Mouse (Mus musculus) gastrocnemius, postnatal 36 days (tissue): ENCODE measurements around the gene Gmps. TPM values are rescaled to one million over a fixed set of nuclear protein-coding genes. Genes with fewer than 3 reads are reported as not detected.

ENCODE experiments used
- DNase-seq, 2 experiments: peaks; one replicate each; pipeline ENCODE4 v3.0.0; 2022
- intact Hi-C: fragments of 180-260 bp; cut with DNase I; formaldehyde crosslinking; loops from one replicate; pipeline ENCODE4 v1.15.1; 2025
- total RNA-seq, 2 experiments: library from RNA; stranded (reverse); gene quantifications; 2 replicates each; pipeline ENCODE4 v1.2.3; 2021

The Gmps gene
- total RNA-seq, 2 experiments from 2014 or later = 13.4 to 17.5 TPM

GRCm38 (mm10) chr3:64039818-64040784 lies 64.2 kb downstream of the Gmps start:
- peak; percentile 70 to 79 for DNase-seq
- intact Hi-C loops = loop anchor here (2.0 kb wide), 1 partner anchor 751 kb away; no protein-coding TSS in a partner anchor

Other genes starting within 250 kb of the Gmps start
- not detected for gene Plch1, start 76.6 kb upstream of the Gmps start, total RNA-seq
- gene E130311K13Rik, start 46.6 kb upstream of the Gmps start, total RNA-seq = 1 to 10 TPM; 2.7 to 4.4 TPM
- 1 to 10 TPM; 5.1 to 5.4 TPM for gene Slc33a1, start 11.3 kb upstream of the Gmps start, total RNA-seq
- gene Vmn2r1, start 105.4 kb downstream of the Gmps start, total RNA-seq = under 1 TPM; 0.07 to 0.08 TPM
- gene Vmn2r2, start 165.8 kb downstream of the Gmps start, total RNA-seq = not detected